Mouse (Mus musculus) liver, embryonic 14 days (tissue): ENCODE measurements around the gene Tm7sf2. TPM values are rescaled to one million over a fixed set of nuclear protein-coding genes. Genes with fewer than 3 reads are reported as not detected.

ENCODE experiments used
- polyA plus RNA-seq: library from polyadenylated mRNA; depleted of rRNA; stranded (reverse); fragments of >200 nt; gene quantifications from 2 replicates; pipeline ENCODE4 v1.2.3, GENCODE M21; 2012; rRNA removed

The Tm7sf2 gene
- polyA plus RNA-seq = 29.2 and 36.4 TPM in 2 replicates

GRCm38 (mm10) chr19:6067724-6068415, at the start of gene Tm7sf2:
Gene Tm7sf2, minus strand, starts transcription at chr19:6068373.

GRCm38 (mm10) chr19:6105586-6105985, 37.4 kb upstream of the Tm7sf2 start, which contains the start of gene Naaladl1:
Gene Naaladl1, plus strand, starts transcription at chr19:6105782.

GRCm38 (mm10) chr19:6094119-6094518, 25.9 kb upstream of the Tm7sf2 start, which contains the start of gene AC131692.1:
Gene AC131692.1, plus strand, starts transcription at chr19:6094419.

GRCm38 (mm10) chr19:6084478-6085248, 16.5 kb upstream of the Tm7sf2 start, which contains the start of the genes Zfpl1 and Cdca5:
Gene Zfpl1, minus strand, starts transcription at chr19:6084956.
Gene Cdca5, plus strand, starts transcription at chr19:6084983.

GRCm38 (mm10) chr19:6082156-6082555, 14.0 kb upstream of the Tm7sf2 start, which contains the start of gene Gm28374:
Gene Gm28374, minus strand, starts transcription at chr19:6082256.

GRCm38 (mm10) chr19:6079983-6080480, 11.9 kb upstream of the Tm7sf2 start, which contains the start of gene Tmem262:
Gene Tmem262, plus strand, starts transcription at chr19:6080033.

GRCm38 (mm10) chr19:6076564-6077393, 8.6 kb upstream of the Tm7sf2 start, which contains the start of gene Vps51:
Gene Vps51, minus strand, starts transcription at chr19:6077231.

GRCm38 (mm10) chr19:6061021-6061533, 7.1 kb downstream of the Tm7sf2 start, which contains the start of gene Znhit2:
Gene Znhit2, plus strand, starts transcription at chr19:6061192.

GRCm38 (mm10) chr19:6057313-6058096, 10.7 kb downstream of the Tm7sf2 start, which contains the start of the genes Mrpl49 and Fau:
Gene Mrpl49, minus strand, starts transcription at chr19:6057785.
Gene Fau, plus strand, starts transcription at chr19:6057844.

GRCm38 (mm10) chr19:6046294-6047153, 21.6 kb downstream of the Tm7sf2 start, which contains the start of gene Syvn1:
Gene Syvn1, plus strand, starts transcription at chr19:6046576.

GRCm38 (mm10) chr19:6015511-6016315, 52.5 kb downstream of the Tm7sf2 start, which contains the start of gene Capn1:
Gene Capn1, minus strand, starts transcription at chr19:6015897.

Other genes starting within 250 kb of the Tm7sf2 start
- 5.5 and 7.0 TPM in 2 replicates for gene Frmd8, start 193.1 kb downstream of the Tm7sf2 start, polyA plus RNA-seq
- gene Slc25a45, start 190.6 kb downstream of the Tm7sf2 start, polyA plus RNA-seq = 5.2 and 7.1 TPM in 2 replicates
- gene Tigd3, start 174.2 kb downstream of the Tm7sf2 start, polyA plus RNA-seq = 2.2 and 2.7 TPM in 2 replicates
- 31.1 and 35.5 TPM in 2 replicates for gene Dpf2, start 155.4 kb downstream of the Tm7sf2 start, polyA plus RNA-seq
- gene Cdc42ep2, start 143.6 kb downstream of the Tm7sf2 start, polyA plus RNA-seq = 2.2 and 2.3 TPM in 2 replicates
- gene Pola2, start 104.2 kb downstream of the Tm7sf2 start, polyA plus RNA-seq = 55.8 and 62.7 TPM in 2 replicates
- not detected in 2 replicates for gene Slc22a20, start 82.2 kb downstream of the Tm7sf2 start, polyA plus RNA-seq
- gene Capn1, start 52.5 kb downstream of the Tm7sf2 start, polyA plus RNA-seq = 24.8 and 29.9 TPM in 2 replicates
- 8.8 and 11.9 TPM in 2 replicates for gene Syvn1, start 21.8 kb downstream of the Tm7sf2 start, polyA plus RNA-seq
- gene Mrpl49, start 10.6 kb downstream of the Tm7sf2 start, polyA plus RNA-seq = 28.3 and 34.1 TPM in 2 replicates
- gene Fau, start 10.5 kb downstream of the Tm7sf2 start, polyA plus RNA-seq = 961 and 1,008 TPM in 2 replicates
- 13.5 and 15.6 TPM in 2 replicates for gene Znhit2, start 7.2 kb downstream of the Tm7sf2 start, polyA plus RNA-seq
- 20.8 and 25.0 TPM in 2 replicates for gene Vps51, start 8.9 kb upstream of the Tm7sf2 start, polyA plus RNA-seq
- 0.06 TPM in 1 of 2 replicates, not detected in the other for gene Tmem262, start 11.7 kb upstream of the Tm7sf2 start, polyA plus RNA-seq
- gene Gm28374, start 13.9 kb upstream of the Tm7sf2 start, polyA plus RNA-seq = 0.17 and 0.19 TPM in 2 replicates
- 17.3 and 21.2 TPM in 2 replicates for gene Zfpl1, start 16.6 kb upstream of the Tm7sf2 start, polyA plus RNA-seq
- 22.5 and 26.6 TPM in 2 replicates for gene Cdca5, start 16.6 kb upstream of the Tm7sf2 start, polyA plus RNA-seq
- 0.50 and 0.53 TPM in 2 replicates for gene AC131692.1, start 26.0 kb upstream of the Tm7sf2 start, polyA plus RNA-seq
- 4.2 and 4.4 TPM in 2 replicates for gene Naaladl1, start 37.4 kb upstream of the Tm7sf2 start, polyA plus RNA-seq
- 15.7 and 17.5 TPM in 2 replicates for gene Sac3d1, start 50.3 kb upstream of the Tm7sf2 start, polyA plus RNA-seq
- 37.2 and 41.0 TPM in 2 replicates for gene Snx15, start 59.9 kb upstream of the Tm7sf2 start, polyA plus RNA-seq
- gene Batf2, start 72.6 kb upstream of the Tm7sf2 start, polyA plus RNA-seq = 0.27 and 0.37 TPM in 2 replicates
- gene Arl2, start 73.2 kb upstream of the Tm7sf2 start, polyA plus RNA-seq = 22.1 and 23.4 TPM in 2 replicates
- gene Majin, start 116.0 kb upstream of the Tm7sf2 start, polyA plus RNA-seq = not detected in 2 replicates
- gene Gpha2, start 158.0 kb upstream of the Tm7sf2 start, polyA plus RNA-seq = 0.07 and 0.08 TPM in 2 replicates
- 2.7 and 2.8 TPM in 2 replicates for gene Ppp2r5b, start 167.5 kb upstream of the Tm7sf2 start, polyA plus RNA-seq
- gene Atg2a, start 173.3 kb upstream of the Tm7sf2 start, polyA plus RNA-seq = 4.1 and 5.0 TPM in 2 replicates
- gene Ehd1, start 208.4 kb upstream of the Tm7sf2 start, polyA plus RNA-seq = 64.9 and 71.3 TPM in 2 replicates
- 2.0 TPM in 2 replicates for gene Cdc42bpg, start 238.1 kb upstream of the Tm7sf2 start, polyA plus RNA-seq